Mouse (Mus musculus) kidney, adult 2 months (tissue): ENCODE results near the gene Tbccd1. TPM values are rescaled to one million over a fixed set of nuclear protein-coding genes. Genes with fewer than 3 reads are reported as not detected.

Experiments used
- DNase-seq: peaks from one replicate; pipeline ENCODE4 v3.0.0; 2021
- H3K27ac ChIP-seq: fragments of 200-500 bp; 2 replicates; pipeline ENCODE4 v1.5.1; 2012; ENCODE audit warnings: low read depth, low read length, control low read depth, inconsistent platforms; ENCODE audit not compliant: insufficient read depth
- H3K27me3 ChIP-seq: fragments of 200-500 bp; replicated peaks from 2 replicates; pipeline ENCODE4 v1.6.1; 2012; ENCODE audit warnings: mild to moderate bottlenecking, moderate library complexity, low read length, inconsistent platforms; ENCODE audit not compliant: control insufficient read depth, insufficient read depth
- H3K36me3 ChIP-seq: fragments of 200-500 bp; 2 replicates; pipeline ENCODE4 v1.6.1; 2012; ENCODE audit warnings: mild to moderate bottlenecking, moderate library complexity, low read length, inconsistent platforms; ENCODE audit not compliant: control insufficient read depth, insufficient read depth
- H3K4me1 ChIP-seq: fragments of 200-500 bp; 2 replicates; pipeline ENCODE4 v1.6.1; 2011; ENCODE audit warnings: low read length; ENCODE audit not compliant: control insufficient read depth, insufficient read depth
- H3K4me3 ChIP-seq: fragments of 200-500 bp; 2 replicates; pipeline ENCODE4 v1.5.1; 2011; ENCODE audit warnings: mild to moderate bottlenecking, low read depth, low read length, control low read depth; ENCODE audit not compliant: insufficient read depth
- CTCF ChIP-seq: fragments of 200-500 bp; conservative IDR thresholded peaks from 2 replicates; pipeline ENCODE4 v1.5.1; 2011; ENCODE audit warnings: low read depth, mild to moderate bottlenecking, control low read depth, low read length, moderate library complexity, mixed read lengths; ENCODE audit not compliant: insufficient read depth, insufficient read length
- POLR2A ChIP-seq: fragments of 200-500 bp; IDR thresholded peaks from one replicate; pipeline ENCODE4 v1.6.1; 2011; ENCODE audit warnings: low read depth, low read length, control low read depth
- WGBS: fragments of 180-500 bp; shearing (Covaris S2); methylation state at CpG from one replicate; pipeline ENCODE4 v1.1.7; 2018; 5-methylcytosine and 5-hydroxymethylcytosine counted together
- polyA plus RNA-seq: library from polyadenylated mRNA; depleted of rRNA; stranded (reverse); fragments of >200 nt; gene quantifications from 2 replicates; pipeline ENCODE4 v1.2.3, GENCODE M21; 2012; rRNA removed

Tbccd1 gene
- polyA plus RNA-seq, 1 experiment: 20.1 TPM

DNA sequence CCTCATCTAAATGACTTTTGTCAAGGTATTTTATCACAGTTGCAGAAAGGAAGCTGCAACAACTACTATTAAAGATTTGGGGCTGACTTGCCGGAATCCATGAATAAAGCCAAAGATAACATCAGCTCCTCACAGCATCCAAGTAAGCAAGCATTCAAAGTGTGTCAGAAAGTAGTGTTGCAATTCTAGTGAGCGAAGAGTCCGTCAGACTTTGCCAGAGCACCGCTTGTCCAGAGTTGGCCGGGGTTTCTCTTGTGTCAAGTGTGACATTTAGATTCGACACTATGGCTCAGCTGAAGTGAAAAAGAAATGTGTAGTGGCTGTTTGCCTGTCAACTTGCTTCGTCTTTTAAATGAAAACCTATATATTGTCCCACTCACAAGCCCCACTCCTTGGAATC is 91.9 kb downstream of the Tbccd1 start:
- H3K36me3 ChIP-seq: no peaks in the 10 kb centered on the region
- DNase-seq: no peak
- TF ChIP-seq CTCF (no peak), POLR2A (no peak)
- no peak overlapping the region for H3K27ac ChIP-seq
- no peaks in the 10 kb centered on the region for H3K27me3 ChIP-seq
- H3K4me3 ChIP-seq: no peak overlapping the region
- no peaks in the 10 kb centered on the region for H3K4me1 ChIP-seq
- 75% methylated on average over 7 of the region's 7 CpGs for WGBS

Other genes with a start within 250 kb of the Tbccd1 start
- 1.2 and 1.4 TPM in 2 replicates for gene Dgkg, start 200.4 kb downstream of the Tbccd1 start, polyA plus RNA-seq
- 0.37 and 0.53 TPM in 2 replicates for gene Crygs, start 46.1 kb downstream of the Tbccd1 start, polyA plus RNA-seq
- 18.1 and 21.9 TPM in 2 replicates for gene Dnajb11, start 176 bp upstream of the Tbccd1 start, polyA plus RNA-seq
- gene Ahsg, start 33.6 kb upstream of the Tbccd1 start, polyA plus RNA-seq: 0.77 TPM in 1 of 2 replicates, not detected in the other
- gene Fetub, start 60.7 kb upstream of the Tbccd1 start, polyA plus RNA-seq: 1.1 and 1.6 TPM in 2 replicates
- 0.06 and 0.33 TPM in 2 replicates for gene Hrg, start 93.4 kb upstream of the Tbccd1 start, polyA plus RNA-seq
- gene Kng2, start 171.8 kb upstream of the Tbccd1 start, polyA plus RNA-seq: 173 and 180 TPM in 2 replicates
- 0.41 and 0.43 TPM in 2 replicates for gene Kng1, start 200.2 kb upstream of the Tbccd1 start, polyA plus RNA-seq
- gene Eif4a2, start 249.8 kb upstream of the Tbccd1 start, polyA plus RNA-seq: 111 and 143 TPM in 2 replicates